Mouse (Mus musculus): ENCODE data around the gene Acsbg2.

GRCm38 (mm10) chr17:56917166-56917565, 42.9 kb upstream of the Acsbg2 start:
- TF ChIP-seq CTCF (IDR thresholded peaks at IDR 0.05; ENCODE audit: insufficient read depth, low read depth, low read length) (no peak), POLR2A (IDR thresholded peaks at IDR 0.05; ENCODE audit: insufficient read depth, low read depth, low read length) (no peak)
